Mouse (Mus musculus) CH12.LX (cell line): ENCODE measurements around the gene Jam2. TPM values are rescaled to one million over a fixed set of nuclear protein-coding genes. Genes with fewer than 3 reads are reported as not detected.

ENCODE experiments used
- DNase-seq: peaks from one replicate; pipeline ENCODE4 v3.0.0-alpha.2; 2013; ENCODE audit errors: extremely low read depth
- H3K27ac ChIP-seq: 2 replicates; pipeline ENCODE4 v1.5.1; 2012; ENCODE audit warnings: low read depth, mild to moderate bottlenecking, control low read depth, moderate library complexity; ENCODE audit not compliant: insufficient read depth
- H3K27me3 ChIP-seq: replicated peaks from 2 replicates; pipeline ENCODE3; 2012; ENCODE audit warnings: inconsistent platforms
- H3K36me3 ChIP-seq, 2 experiments: replicated peaks in 1 of 2; 2 replicates each; pipeline versions ENCODE3 to v1.6.1; 2012; ENCODE audit warnings: inconsistent platforms in 1 of 2, low read length in 1 of 2, mild to moderate bottlenecking in 1 of 2, mixed read lengths in 1 of 2, moderate library complexity in 1 of 2; ENCODE audit not compliant: control insufficient read depth in 1 of 2, insufficient read depth in 1 of 2
- H3K4me1 ChIP-seq, 2 experiments: 2 replicates each; pipeline ENCODE4 v1.6.1; 2012; ENCODE audit warnings: inconsistent platforms in 1 of 2, moderate library complexity in 1 of 2; ENCODE audit not compliant: insufficient read depth in 2 of 2, control insufficient read depth in 1 of 2
- H3K4me2 ChIP-seq: 2 replicates; pipeline ENCODE4 v1.6.1; 2012; ENCODE audit warnings: low read depth, mild to moderate bottlenecking, control low read depth; ENCODE audit not compliant: poor library complexity, insufficient read depth, severe bottlenecking
- H3K4me3 ChIP-seq, 3 experiments: fragments of 150-350 bp in 1 of 3; sonication (generic) in 1 of 3; replicated peaks in 1 of 3; 2 replicates each; pipeline versions ENCODE3 to v1.5.1; 2011 to 2012; ENCODE audit warnings: low read depth in 2 of 3, low read length in 2 of 3, mild to moderate bottlenecking in 2 of 3, moderate library complexity in 2 of 3, control low read depth in 1 of 3, improper control_type of control experiment in 1 of 3, inconsistent platforms in 1 of 3, mixed read lengths in 1 of 3; ENCODE audit not compliant: poor library complexity in 1 of 3
- H3K79me2 ChIP-seq: replicated peaks from 2 replicates; pipeline ENCODE4 v1.6.1; 2012; ENCODE audit warnings: mild to moderate bottlenecking, moderate library complexity; ENCODE audit not compliant: control insufficient read depth, poor library complexity, insufficient read depth, severe bottlenecking; ENCODE audit errors: extremely low read depth
- H3K9ac ChIP-seq: 2 replicates; pipeline ENCODE4 v1.6.1; 2012; ENCODE audit warnings: low read depth, mild to moderate bottlenecking, control low read depth, moderate library complexity; ENCODE audit not compliant: insufficient read depth
- H3K9me3 ChIP-seq: replicated peaks from 2 replicates; pipeline ENCODE3; 2012; ENCODE audit warnings: low read length, inconsistent platforms, mixed read lengths
- CTCF ChIP-seq, 2 experiments: IDR thresholded peaks in 1 of 2; conservative IDR thresholded peaks in 1 of 2; 2 replicates each; pipeline ENCODE4 v1.5.1; 2011 to 2012; ENCODE audit warnings: low read depth in 2 of 2, low read length in 2 of 2, improper control_type of control experiment in 1 of 2, inconsistent platforms in 1 of 2, mild to moderate bottlenecking in 1 of 2, moderate library complexity in 1 of 2
- E2F4 ChIP-seq: IDR thresholded peaks from 2 replicates; pipeline ENCODE4 v1.6.1; 2011; ENCODE audit warnings: low read depth, low read length, improper control_type of control experiment; ENCODE audit not compliant: insufficient replicate concordance
- ELF1 ChIP-seq: IDR thresholded peaks from 2 replicates; pipeline ENCODE4 v1.6.1; 2014; ENCODE audit warnings: low read depth, mild to moderate bottlenecking, inconsistent platforms, low read length, improper control_type of control experiment
- GABPA ChIP-seq: IDR thresholded peaks from 2 replicates; pipeline ENCODE4 v1.6.1; 2012; ENCODE audit warnings: low read depth, low read length, improper control_type of control experiment, inconsistent platforms; ENCODE audit not compliant: insufficient replicate concordance
- IRF4 ChIP-seq: IDR thresholded peaks from 2 replicates; pipeline ENCODE4 v1.6.1; 2014; ENCODE audit warnings: low read depth, mild to moderate bottlenecking, inconsistent platforms, low read length, improper control_type of control experiment
- JUN ChIP-seq: IDR thresholded peaks from 2 replicates; pipeline ENCODE4 v1.6.1; 2011; ENCODE audit warnings: low read depth, mild to moderate bottlenecking, low read length, improper control_type of control experiment, moderate library complexity; ENCODE audit not compliant: insufficient read depth
- JUND ChIP-seq: conservative IDR thresholded peaks from 2 replicates; pipeline ENCODE4 v1.6.1; 2011; ENCODE audit warnings: low read depth, low read length, improper control_type of control experiment
- MAZ ChIP-seq: IDR thresholded peaks from 2 replicates; pipeline ENCODE4 v1.6.1; 2012; ENCODE audit warnings: low read depth, mild to moderate bottlenecking, inconsistent platforms, low read length, improper control_type of control experiment, moderate library complexity
- MXI1 ChIP-seq: IDR thresholded peaks from 2 replicates; pipeline ENCODE4 v1.6.1; 2011; ENCODE audit warnings: mild to moderate bottlenecking, low read depth, low read length, improper control_type of control experiment
- NRF1 ChIP-seq: IDR thresholded peaks from 2 replicates; pipeline ENCODE4 v1.6.1; 2014; ENCODE audit warnings: low read depth, mild to moderate bottlenecking, inconsistent platforms, low read length, improper control_type of control experiment, moderate library complexity
- SIN3A ChIP-seq: IDR thresholded peaks from 2 replicates; pipeline ENCODE4 v1.6.1; 2012; ENCODE audit warnings: low read length, improper control_type of control experiment, inconsistent platforms
- USF1 ChIP-seq: IDR thresholded peaks from 2 replicates; pipeline ENCODE4 v1.6.1; 2014; ENCODE audit warnings: low read depth, mild to moderate bottlenecking, inconsistent platforms, low read length, improper control_type of control experiment
- USF2 ChIP-seq: conservative IDR thresholded peaks from 2 replicates; pipeline ENCODE4 v1.6.1; 2011; ENCODE audit warnings: low read depth, low read length, improper control_type of control experiment
- ZC3H11A ChIP-seq: IDR thresholded peaks from 2 replicates; pipeline ENCODE4 v1.6.1; 2012; ENCODE audit warnings: low read depth, mild to moderate bottlenecking, inconsistent platforms, low read length, improper control_type of control experiment
- ZKSCAN1 ChIP-seq: IDR thresholded peaks from 2 replicates; pipeline ENCODE4 v1.6.1; 2012; ENCODE audit warnings: low read depth, inconsistent platforms, low read length, improper control_type of control experiment, borderline replicate concordance
- ZNF384 ChIP-seq: IDR thresholded peaks from 2 replicates; pipeline ENCODE4 v1.6.1; 2012; ENCODE audit warnings: low read depth, low read length, improper control_type of control experiment, inconsistent platforms
- dilution Hi-C: fragments of 300-500 bp; cut with MboI; formaldehyde crosslinking; loops from 2 replicates; pipeline ENCODE4 v1.14.3; 2020; ENCODE audit warnings: low sequenced_read_pairs; ENCODE audit not compliant: extremely low pct_unique_long_range_greater_than_20kb, extremely low pct_ligation_motif_present
- in situ Hi-C: fragments of 300-500 bp; cut with MboI; formaldehyde crosslinking; loops from 3 replicates; pipeline ENCODE4 v1.14.3; 2019; ENCODE audit warnings: low sequenced_read_pairs, low pct_ligation_motif_present, low pct_unique_long_range_greater_than_20kb, mixed read lengths
- polyA plus RNA-seq: library from polyadenylated mRNA; unstranded; fragments of >175 nt; gene quantifications from 2 replicates; pipeline ENCODE4 v1.2.1, GENCODE M21; 2012; ENCODE audit warnings: low read depth; ENCODE audit not compliant: insufficient read length
- total RNA-seq, 2 experiments: library from RNA; depleted of rRNA; stranded (reverse); fragments of 300-350 nt in 1 of 2; fragments of >200 nt in 1 of 2; gene quantifications; 2 replicates each; pipeline ENCODE4 v1.2.3; 2012 to 2014

The Jam2 gene
- total and polyA plus RNA-seq, 3 experiments, result 0.08 to 0.09 TPM; not detected in 1

- no peak for TF ChIP-seq JUND
These were observed 62.2 kb downstream of the Jam2 start (continued) for GRCm38 (mm10) chr16:84835823-84836743.

GRCm38 (mm10) chr16:84838576-84838975 is 64.7 kb downstream of the Jam2 start:
- no peak overlapping the region for H3K4me2 ChIP-seq
- H3K4me1 ChIP-seq, result peaks cover 6 to 21% of the 10 kb centered on the region in 2 experiments; a peak in 3 of 4 replicates
- H3K27ac ChIP-seq, result no peak overlapping the region
- in situ Hi-C loops, result loop anchor here (10.0 to 25.0 kb wide), 2 partner anchors 104 to 251 kb away; partner anchors contain the start of gene Mrpl39
- H3K27me3 ChIP-seq, result no peaks in the 10 kb centered on the region
- peaks cover 21 to 54% of the 10 kb centered on the region in 2 experiments for H3K36me3 ChIP-seq
- peaks cover 39% of the 10 kb centered on the region for H3K79me2 ChIP-seq
- H3K4me3 ChIP-seq, result no peak overlapping the region
- DNase-seq, result no peak
- H3K9me3 ChIP-seq, result no peaks in the 10 kb centered on the region
- H3K9ac ChIP-seq, result no peak overlapping the region
- TF ChIP-seq ZNF384, result no peak
- no peak for TF ChIP-seq ELF1
- no peak for TF ChIP-seq E2F4
- no peak for TF ChIP-seq JUN
- TF ChIP-seq CTCF (conservative IDR thresholded peaks at IDR 0.05 in 1 of 2, IDR thresholded peaks at IDR 0.05 in 1 of 2; ENCODE audit: low read depth in 2 of 2, low read length in 2 of 2), result no peak
- no peak for TF ChIP-seq USF1
- no peak for TF ChIP-seq SIN3A
- TF ChIP-seq ZKSCAN1, result no peak
- TF ChIP-seq NRF1, result no peak
- TF ChIP-seq MAZ, result no peak
- TF ChIP-seq IRF4, result no peak
- TF ChIP-seq, all 38 proteins: peak for 0
- dilution Hi-C loops, result no loop called here

DNA sequence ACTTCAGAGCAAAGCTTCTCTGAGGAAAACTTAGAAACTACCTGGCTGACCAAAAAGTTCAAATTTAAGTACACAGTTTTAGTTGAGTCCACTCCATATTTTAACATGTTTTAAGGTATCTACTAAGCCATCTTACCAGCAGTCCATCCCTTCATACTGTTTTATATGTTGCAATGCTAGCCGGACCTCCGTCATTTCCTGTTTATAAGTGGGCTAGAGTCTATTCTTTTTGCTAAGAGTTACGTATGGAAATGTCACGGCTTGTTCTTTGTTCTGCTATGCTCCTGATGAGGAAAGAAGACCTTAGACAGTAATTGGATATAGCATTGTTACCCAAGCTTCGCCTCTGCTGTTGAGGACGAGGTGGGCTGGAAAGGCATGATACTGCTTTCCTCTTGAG is 79.6 kb downstream of the Jam2 start:
- Histone ChIP-seq H3K27ac (no peak overlapping the region), H3K27me3 (no peaks in the 10 kb centered on the region), H3K36me3 (peaks cover 67 to 91% of the 10 kb centered on the region in 2 experiments), H3K9ac (no peak overlapping the region), H3K9me3 (no peaks in the 10 kb centered on the region), H3K4me2 (no peak overlapping the region), H3K79me2 (no peaks in the 10 kb centered on the region; the same call in 1 of the 2 replicates), H3K4me3 (no peak overlapping the region), H3K4me1 (no peaks in the 10 kb centered on the region)
- dilution Hi-C loops (no loop called here), in situ Hi-C loops (no loop called here)
- no peak for TF ChIP-seq USF2
- no peak for TF ChIP-seq GABPA
- no peak for TF ChIP-seq MXI1
- TF ChIP-seq USF1, result no peak
- TF ChIP-seq NRF1, result no peak
- TF ChIP-seq ZC3H11A, result no peak
- no peak for TF ChIP-seq E2F4
- no peak for DNase-seq
